Mouse (Mus musculus) lung, postnatal 0 days (tissue): ENCODE data around the gene Ltb4r1.

ENCODE experiments used
- CTCF ChIP-seq: IDR thresholded peaks from 2 replicates; pipeline ENCODE4 v1.5.1; 2016; ENCODE audit warnings: antibody characterized with exemption, mild to moderate bottlenecking
- EP300 ChIP-seq: IDR thresholded peaks from 2 replicates; pipeline ENCODE4 v1.6.1; 2016; ENCODE audit warnings: antibody characterized with exemption, mild to moderate bottlenecking, control low read depth

GRCm38 (mm10) chr14:55735334-55735733, 30.4 kb upstream of the Ltb4r1 start:
- TF ChIP-seq EP300: no peak
- no peak for TF ChIP-seq CTCF
